Mouse (Mus musculus): ENCODE measurements around the gene Apbb2.

DNA sequence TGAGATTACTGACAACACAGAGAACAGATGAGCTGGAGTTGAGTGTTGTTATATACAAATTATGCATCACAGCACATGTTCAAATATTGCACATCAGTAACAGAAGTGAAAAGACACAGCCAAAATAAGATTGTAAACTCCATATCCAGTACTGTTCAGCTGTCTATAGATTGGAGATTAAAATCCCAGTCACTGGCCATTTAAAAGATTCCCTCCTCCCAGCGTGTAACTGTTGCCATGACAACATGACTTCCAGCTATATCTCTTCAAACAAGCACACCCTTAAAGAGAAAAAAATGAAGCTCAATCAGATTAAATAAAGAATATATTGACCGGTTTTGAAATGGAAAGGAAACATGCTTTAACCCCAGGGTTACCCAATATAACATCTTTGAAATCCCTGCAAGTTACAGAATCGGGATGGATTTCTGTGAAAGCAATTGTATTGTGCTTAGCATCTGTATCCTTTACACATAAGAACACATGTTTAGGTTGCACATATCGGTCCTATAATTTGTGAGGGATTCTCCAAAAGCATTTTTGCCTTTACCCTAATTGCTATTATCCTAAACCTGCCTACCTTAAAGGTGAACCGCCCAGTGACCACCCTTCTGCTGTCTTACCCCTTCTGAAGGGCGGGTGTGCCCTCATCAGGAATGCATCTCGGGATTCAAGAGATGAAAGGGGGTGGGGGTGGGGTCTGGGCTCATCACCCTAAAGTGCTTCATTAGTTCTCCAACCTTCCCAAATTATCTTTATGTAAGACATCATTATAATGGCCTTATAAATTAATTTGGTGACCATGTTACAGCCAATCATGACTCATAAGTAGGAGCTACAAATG lies 202.7 kb downstream of the Apbb2 start:
- TF ChIP-seq POLR2A (IDR thresholded peaks at IDR 0.05; ENCODE audit: insufficient read depth, low read depth, low read length): no peak
- no peak for TF ChIP-seq CTCF (IDR thresholded peaks at IDR 0.05)
- TF ChIP-seq EP300 (IDR thresholded peaks at IDR 0.05; ENCODE audit: insufficient read depth, low read depth, low read length): no peak
